Mouse (Mus musculus) thymus, adult 2 months (tissue): Measurements from ENCODE around the gene Rps16.

Experiments used
- CTCF ChIP-seq: fragments of 200-500 bp; IDR thresholded peaks from 2 replicates; pipeline ENCODE4 v1.5.1; 2012; ENCODE audit warnings: mild to moderate bottlenecking, control low read depth, low read length, moderate library complexity, borderline replicate concordance; ENCODE audit not compliant: control insufficient read depth, poor library complexity, insufficient read depth; ENCODE audit errors: extremely low read depth
- POLR2A ChIP-seq: fragments of 200-500 bp; IDR thresholded peaks from 2 replicates; pipeline ENCODE4 v1.6.1; 2012; ENCODE audit warnings: mild to moderate bottlenecking, low read length, control low read depth, moderate library complexity; ENCODE audit not compliant: control insufficient read depth, poor library complexity, insufficient read depth; ENCODE audit errors: extremely low read depth

DNA sequence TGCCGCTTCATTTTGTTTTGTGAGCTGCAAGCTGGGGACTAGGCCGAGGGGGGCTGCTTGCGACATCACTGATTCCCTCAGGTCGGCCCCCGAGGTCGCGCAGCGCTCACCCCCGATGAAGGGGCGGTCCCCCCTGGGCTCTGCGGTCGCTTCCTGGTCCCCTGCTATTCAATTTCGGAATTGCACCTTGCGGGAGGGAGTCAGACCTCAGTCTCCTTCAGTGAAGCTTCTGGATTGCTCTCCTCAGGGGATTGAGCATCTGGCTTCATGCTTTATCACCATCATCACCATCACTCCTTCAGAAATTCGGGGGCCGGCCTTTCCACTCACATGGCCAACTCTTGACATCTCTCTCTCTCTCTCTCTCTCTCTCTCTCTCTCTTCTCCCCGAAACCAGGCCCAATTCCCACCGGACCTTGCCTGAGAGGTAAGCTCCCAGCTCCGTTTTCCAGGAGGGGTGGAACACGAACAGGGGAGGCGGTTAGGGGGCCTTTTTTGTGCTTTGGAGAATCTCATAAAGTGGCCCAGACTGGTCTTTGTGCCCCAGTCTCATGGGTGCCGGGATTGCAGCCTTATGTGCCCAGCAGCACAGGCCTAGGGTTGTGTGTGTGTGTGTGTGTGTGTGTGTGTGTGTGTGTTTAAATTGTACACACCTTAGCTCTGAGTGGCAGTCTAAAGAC, 43.0 kb downstream of the Rps16 start:
- no peak for TF ChIP-seq POLR2A
- TF ChIP-seq CTCF, result no peak
